Mouse (Mus musculus): ENCODE data around the gene Numb. TPM values are rescaled to one million over a fixed set of nuclear protein-coding genes. Genes with fewer than 3 reads are reported as not detected.
A peak's percentile ranks its signal among the peaks of the same experiment; 100 is the strongest.

Numb gene
- polyA plus RNA-seq, 2 experiments from 2014 or later = 36.7 to 39.4 TPM

DNA sequence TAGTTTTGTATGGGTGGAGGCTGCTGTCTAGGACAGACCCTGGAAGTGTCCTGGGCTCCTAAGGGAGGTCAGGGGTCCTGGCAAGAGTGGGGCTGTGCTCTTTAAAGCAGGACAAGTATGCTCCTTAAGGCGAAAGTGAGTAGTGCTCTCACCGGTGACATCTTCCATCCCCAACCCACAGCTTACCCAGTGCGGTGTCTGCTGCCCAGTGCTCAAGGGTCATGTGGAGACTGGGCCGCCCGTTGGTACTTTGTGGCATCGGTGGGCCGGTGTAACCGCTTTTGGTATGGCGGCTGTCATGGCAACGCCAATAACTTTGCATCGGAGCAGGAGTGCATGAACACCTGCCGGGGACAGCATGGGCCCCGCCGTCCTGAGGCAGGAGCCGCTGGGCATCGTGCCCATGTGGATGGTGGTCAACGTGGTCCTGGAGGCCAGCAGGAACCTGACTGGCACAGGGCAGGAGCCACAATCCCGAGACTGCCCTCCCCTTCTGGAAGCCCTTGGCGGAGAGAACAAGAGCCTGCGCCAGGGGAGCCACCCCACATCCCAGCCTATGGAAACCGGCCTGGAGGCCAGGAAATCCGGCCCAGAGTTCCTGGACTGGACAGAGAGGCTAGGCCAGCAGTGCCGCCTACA is 140.0 kb downstream of the Numb start:
- ATAC-seq = no peak

DNA sequence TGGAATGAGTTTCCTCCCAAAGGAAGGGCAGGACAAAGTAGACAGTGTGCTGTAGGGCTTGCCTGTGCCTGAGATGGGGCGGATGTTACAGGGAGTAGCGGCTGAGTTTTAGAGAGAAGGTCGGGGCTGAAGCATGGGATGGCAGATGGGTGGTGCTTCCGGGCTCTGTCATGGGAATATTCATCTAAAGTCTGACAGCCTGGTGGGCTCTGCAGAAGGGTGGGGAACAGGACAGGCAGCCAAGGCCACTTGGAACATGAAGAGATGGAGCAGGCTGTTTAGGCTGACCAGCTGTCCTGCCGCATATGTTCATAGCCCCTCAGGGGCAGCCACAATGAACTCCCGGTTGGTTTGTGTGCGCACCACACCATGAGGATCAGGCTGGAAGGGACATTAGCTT is 140.5 kb downstream of the Numb start:
- no peak for ATAC-seq

DNA sequence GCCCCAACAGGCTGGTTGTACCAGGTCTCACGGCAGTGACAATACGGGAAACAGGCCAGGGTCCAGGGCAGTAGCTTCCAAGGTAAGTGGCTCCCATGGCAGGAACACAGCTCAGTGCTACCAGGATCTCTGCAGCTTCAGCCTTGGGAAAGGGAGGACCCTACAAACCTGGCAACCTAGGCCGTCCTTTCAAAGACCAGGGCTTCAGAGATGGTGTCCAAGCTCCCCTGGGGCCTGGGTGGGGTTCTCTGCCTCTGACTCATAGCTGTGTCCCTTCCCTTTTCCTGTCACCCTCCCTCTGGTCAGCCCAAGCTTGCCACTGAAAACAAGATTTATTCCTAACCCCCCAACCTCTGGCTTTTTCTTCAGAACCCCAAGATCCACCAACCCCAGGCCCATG is 141.6 kb downstream of the Numb start:
- ATAC-seq = no peak

DNA sequence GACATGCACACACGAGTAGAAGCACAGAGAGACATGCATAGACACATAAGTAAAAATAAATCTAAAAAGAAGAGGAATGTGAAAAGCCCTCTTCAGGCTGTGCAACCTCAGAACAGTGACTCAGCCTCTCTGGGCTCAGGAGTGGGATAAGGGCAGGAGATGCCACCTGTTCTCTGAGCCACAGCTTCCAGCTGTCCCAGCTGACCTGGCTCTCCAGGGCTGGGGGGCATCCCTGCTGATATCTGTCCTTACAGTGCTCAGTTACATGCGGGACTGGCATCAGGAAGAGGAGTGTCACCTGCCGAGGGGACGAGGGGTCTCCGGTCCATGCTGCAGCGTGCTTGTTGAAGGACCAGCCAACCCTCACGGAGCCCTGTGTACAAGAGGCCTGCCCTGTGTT is 145.0 kb downstream of the Numb start:
- no peak for ATAC-seq

DNA sequence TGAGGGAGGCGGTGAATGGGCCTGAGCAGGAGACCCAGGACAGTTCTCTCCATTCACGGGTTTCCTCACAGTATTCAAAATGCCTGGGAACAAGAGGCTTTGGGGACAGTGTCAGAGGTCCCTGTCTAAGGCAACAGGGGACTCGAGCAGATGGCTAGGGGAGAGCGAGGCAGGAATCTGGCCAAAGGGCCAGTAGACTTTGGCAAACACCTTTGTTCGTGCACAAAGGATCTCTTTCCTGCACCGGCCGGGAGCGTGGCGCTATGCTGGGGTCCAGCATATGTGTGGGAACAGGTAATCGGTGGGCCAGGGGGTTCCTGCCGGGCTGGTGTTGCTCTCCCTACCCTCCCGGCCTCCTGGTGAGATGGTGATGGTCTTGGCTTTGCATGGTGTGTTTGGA is 146.1 kb downstream of the Numb start:
- ATAC-seq = no peak

DNA sequence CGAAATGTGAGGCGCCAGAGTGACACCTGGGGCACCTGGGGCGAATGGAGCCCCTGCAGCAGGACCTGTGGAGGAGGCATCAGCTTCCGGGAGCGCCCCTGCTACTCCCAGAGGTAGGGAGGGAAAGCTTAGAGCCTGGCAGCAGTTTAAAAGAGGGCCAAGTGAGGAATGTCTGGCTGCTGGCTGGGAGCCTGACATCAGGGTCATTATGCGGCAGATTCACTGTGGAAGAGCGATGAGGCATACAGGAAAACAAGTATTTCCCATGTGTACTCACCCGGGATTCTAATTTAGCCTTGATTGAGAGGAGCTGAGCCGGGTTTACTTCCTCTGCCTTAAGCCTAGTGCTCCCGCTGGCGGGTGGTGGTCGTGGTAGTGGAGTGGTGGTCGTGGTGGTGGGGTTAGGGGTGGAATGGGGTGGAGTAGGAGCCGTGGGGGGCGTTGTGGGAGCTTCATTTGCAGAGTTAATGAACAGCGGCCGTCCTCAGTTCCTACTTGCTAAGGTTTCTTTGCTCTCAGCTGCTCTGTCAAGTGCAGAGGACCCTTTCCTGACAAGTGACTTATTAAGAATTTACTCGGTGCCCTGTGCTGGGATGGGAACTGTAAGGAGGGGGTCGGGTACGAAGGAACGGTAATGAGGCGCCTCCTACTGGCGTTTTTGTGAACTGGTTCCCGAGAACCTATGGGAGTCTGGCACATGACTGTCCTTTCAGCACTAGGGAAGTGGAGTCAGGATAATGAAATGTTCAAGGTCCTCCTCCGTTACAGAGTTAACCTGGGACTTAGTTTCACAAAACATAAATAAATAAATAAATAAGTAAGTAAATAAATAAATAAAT is 151.1 kb downstream of the Numb start:
- no peak for ATAC-seq

DNA sequence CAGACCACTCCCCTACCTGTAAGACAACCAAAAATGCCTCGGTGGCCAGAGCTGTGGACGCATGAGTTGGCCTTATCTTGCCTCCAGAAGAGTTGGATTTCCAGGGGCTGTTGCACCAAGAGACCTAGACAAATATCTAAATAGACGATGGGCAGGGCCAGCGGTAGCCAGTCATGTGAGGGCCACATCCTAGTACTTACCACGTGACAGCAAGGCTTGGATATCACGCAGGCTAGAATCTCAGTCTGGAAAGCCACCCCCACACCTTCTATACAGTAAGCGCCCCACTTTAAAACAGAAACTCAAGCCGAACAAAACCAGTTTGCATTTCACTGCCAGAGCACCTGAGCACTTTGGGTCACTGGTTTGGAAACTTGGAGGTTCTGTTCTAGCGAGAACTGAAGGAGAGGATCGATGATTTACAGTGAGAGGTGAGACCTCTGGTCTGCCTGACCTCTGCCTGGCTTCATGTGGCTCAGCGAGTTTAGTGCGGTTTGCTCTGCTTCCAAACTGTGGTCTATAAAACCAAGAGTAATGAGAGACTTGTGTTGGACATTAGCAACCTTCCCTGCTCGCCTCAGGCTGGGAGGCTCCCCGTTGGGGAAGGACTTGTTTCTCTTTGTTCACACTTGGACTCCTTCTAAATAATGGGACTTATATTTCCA is 153.4 kb downstream of the Numb start:
- no peak for ATAC-seq

DNA sequence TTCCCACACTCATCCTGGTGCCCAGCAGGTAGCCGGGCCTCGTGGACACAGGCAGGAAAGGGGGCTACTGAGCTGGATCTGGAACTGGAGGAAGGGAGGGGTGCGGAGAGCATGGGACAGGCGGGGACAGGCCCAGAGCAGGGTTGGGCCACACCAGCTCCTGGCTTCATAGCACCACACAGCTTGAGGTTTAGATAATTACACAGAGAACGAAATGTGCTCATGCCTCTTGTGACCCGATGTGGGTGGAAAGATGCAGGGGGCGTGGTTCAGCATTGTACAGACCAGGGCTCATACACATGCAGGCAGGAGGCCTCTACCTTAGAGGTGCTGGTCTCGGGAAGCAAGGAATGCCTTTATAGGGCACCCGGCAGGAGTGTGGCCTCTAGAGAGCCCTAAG is 153.9 kb downstream of the Numb start:
- no peak for ATAC-seq

DNA sequence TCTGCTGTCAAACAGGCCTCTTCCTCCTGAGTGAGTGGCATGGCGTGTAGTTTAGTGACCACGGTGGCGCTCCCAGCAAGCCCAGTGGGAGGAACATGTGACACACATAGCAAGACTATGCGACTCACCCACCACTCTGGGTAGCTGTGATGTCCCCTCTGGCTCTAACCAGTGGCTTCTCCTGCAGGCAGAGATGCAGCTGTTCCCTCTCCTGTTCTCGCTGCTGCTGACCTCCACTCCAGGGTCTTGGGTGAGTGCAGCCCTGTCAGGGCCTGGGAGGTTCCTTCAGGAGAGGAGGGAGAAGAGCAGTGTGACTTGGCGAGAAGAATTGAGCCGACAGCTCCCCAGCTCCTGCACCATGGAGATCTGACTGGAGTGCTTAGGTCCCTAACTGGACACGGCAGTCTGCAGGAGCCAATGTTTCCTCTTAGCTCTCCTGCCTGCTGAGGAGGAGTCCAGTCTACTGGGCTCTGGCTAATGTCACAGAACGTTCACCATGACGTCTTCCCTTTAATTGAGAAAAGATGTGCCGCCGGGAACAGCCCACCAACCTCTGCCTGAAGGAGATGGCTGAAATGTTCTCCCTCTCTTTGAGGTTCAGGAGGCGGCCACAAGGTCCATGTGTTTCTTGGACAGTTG is 155.7 kb downstream of the Numb start:
- no peak for ATAC-seq

DNA sequence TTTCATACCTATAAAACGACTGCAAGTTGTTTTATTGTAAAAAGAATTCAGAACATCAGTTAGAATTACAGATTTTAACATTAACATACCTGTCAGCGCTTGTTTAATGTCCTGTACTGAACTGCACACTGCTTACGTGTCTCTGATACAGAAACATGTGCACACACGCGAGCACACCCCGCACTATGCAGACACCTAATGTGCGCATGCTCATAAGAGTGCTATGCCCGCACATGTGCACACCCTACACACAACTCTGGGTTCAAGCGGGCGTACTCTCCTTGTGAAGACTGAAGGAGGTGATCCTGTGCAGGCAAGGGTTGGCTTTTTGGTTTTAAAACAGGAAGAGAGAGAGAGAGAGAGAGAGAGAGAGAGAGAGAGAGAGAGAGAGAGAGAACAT is 157.2 kb downstream of the Numb start:
- no peak for ATAC-seq

DNA sequence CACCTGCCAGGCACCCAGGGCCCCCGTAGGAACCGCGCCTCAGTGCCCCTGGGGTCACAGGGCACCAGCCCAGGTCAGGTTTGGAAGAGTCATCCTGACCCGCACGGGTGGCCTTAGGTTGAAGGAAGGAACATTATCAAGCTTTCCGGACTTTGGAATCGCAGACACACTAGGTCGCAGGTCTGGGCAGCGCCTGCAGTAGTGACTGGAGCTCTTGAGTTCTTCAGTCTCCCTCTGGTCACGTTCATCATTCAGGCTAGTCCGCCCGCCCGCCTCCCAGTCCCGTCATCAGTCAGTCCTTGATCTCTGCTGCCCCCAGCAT is 157.7 kb downstream of the Numb start:
- ATAC-seq = no peak

DNA sequence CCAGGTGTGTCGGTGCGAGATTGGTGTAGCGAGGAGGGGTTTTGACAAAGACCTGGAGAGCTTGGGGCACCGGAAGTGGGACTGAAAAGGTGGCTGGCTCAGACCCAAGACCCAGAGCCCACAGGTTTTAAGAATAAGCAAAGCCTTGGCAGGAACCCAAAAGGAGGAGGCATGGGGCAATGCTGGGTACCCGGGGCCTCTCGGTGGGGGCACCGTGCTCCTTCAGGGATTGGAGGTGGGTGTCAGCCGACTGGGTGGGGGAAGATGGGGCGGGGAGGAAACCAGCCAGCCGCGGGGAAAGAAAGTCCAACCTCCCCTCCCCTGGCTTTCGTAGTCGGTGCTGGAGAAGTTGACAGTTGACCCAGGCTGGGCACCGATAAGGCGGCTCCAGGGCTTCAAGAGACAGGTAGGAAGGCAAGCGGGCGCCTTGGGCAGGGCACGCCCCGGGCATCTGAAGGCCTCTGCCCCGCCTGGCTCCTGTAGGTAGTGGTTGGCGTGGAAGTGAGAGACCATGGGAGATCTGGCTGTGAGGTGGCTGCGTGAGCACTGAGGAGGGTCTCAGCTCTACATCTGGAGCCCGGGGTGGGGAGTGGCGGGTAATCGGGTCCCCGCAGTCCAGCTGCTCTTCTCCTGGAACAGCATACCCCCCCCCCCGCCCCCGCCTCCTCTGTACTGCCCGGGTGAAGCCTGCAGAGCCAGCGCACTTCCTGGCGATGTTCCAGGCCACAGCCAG is 158.3 kb downstream of the Numb start, which contains the start of gene Papln:
Papln (plus strand) TSS at position 324 of the 733 bp plus-strand sequence.
- ATAC-seq = peak; percentile 43

DNA sequence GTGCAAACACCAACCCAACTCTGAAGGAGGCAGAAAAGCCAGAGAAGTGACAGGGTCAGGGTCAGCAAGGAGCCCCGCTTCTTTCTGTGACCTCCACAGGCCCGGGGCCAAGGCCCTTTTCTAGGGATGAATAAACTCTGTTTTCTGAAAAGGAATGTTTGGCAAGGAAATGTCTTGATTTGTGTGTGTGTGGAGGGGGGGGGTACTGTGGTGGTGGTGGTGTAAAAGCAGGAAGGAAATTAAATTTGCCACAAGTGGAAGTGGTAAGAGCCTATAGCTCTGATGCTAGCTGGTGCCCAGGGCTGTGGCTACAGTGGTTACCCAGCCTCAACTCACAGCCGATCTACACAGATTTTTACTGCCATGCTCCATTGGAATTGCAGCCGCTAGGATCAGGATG is 159.0 kb downstream of the Numb start:
- ATAC-seq = peak; percentile 58

DNA sequence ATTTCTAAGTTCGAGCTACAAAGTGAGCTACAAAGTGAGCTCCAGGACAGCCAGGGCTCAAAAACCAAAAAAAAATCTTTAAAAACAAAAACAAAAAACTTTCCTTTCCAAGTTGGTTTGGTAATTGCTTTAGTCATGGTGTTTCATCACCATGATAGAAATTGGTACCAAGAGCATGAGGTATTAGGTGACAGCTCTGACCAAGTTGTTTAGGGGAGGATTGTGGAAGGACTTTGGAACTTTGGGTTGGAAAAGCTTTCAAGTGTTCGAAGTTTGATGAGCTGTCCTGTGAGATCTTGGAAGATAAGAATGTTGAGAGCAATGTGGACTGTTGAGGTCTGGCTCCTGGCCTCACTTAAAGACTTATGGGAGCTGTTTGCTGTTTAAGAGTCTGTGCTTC is 161.5 kb downstream of the Numb start:
- no peak for ATAC-seq

DNA sequence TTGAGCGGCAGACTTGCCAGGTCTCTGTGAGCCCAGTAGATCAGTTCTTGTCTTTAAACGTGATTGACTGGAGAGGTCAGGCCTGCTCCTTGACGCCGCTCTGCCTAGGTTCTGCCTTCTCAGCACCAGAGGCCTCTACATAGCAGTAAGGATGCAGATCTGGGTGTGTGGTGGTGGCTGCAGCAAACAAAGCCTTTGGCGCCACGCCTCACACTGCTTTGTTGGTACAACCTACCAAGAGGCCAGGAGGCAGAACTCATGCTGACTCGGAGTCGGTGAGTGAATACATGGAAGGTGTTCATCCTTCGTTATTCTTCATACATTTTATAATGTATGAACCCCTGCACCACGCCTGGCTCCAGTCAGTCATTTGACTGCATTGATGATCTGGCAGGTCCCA is 163.0 kb downstream of the Numb start:
- no peak for ATAC-seq

DNA sequence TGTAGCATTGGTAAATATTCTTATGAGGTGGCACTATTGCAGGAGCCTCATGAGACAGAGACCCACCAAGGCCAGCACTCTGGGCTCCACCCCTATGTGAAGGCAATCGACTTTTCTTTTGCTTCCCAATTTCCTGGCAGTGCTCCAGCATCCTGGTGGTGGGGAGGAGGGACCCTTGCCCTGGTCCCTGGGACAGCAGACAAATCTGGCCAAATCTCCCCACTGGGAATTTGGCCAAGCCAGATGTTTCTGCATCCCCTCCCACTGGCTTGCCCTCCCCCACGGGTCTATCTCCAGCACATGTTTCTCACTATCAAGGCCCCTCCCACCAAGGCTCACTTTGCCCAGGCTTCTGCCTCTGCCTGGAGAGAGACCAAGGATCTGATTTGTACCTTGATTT is 169.2 kb downstream of the Numb start:
- no peak for ATAC-seq

DNA sequence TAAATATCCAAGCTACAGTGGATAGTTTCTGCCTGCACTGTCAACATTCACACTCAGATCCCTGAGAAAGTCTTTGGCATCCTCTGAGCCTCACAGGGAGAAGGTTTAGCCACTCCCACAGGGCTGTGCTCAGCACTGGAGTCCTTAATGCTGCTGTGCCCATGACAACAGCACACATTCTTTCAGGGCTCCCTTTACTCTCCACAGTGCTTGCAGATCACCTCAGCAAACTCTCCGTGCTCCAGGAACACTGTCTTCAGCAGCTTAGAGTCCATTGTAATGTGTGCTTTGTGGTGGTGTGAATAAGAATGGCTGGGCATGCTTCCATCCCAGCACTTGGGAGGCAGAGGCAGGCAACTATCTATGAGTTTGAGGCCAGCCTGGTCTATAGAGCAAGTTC is 172.5 kb downstream of the Numb start:
- no peak for ATAC-seq

Other genes starting within 250 kb of the Numb start
- gene Psen1, start 233.8 kb downstream of the Numb start, polyA plus RNA-seq (2017; shearing (Covaris generic)) = 100 to 1,000 TPM in 1 of 2 experiments, 10 to 100 TPM in 1; 94.1 to 107 TPM
- not detected for gene Papln, start 158.3 kb downstream of the Numb start, polyA plus RNA-seq (2017; shearing (Covaris generic))
- 1 to 10 TPM in 1 of 2 experiments, under 1 TPM in 1; 0.94 to 1.7 TPM for gene Riox1, start 28.7 kb upstream of the Numb start, polyA plus RNA-seq (2017; shearing (Covaris generic))
- gene Heatr4, start 62.9 kb upstream of the Numb start, polyA plus RNA-seq (2017; shearing (Covaris generic)) = not detected
- gene Acot2, start 65.9 kb upstream of the Numb start, polyA plus RNA-seq (2017; shearing (Covaris generic)) = 10 to 100 TPM; 28.3 to 39.0 TPM
- gene Acot1, start 87.6 kb upstream of the Numb start, polyA plus RNA-seq (2017; shearing (Covaris generic)) = not detected
- under 1 TPM in 1 of 2 experiments, not detected in 1; 0.11 TPM for gene Acot4, start 116.4 kb upstream of the Numb start, polyA plus RNA-seq (2017; shearing (Covaris generic))
- not detected for gene Gm49366, start 117.0 kb upstream of the Numb start, polyA plus RNA-seq (2017; shearing (Covaris generic))
- not detected for gene Acot3, start 130.2 kb upstream of the Numb start, polyA plus RNA-seq (2017; shearing (Covaris generic))
- not detected for gene Acot5, start 147.4 kb upstream of the Numb start, polyA plus RNA-seq (2017; shearing (Covaris generic))
- gene Acot6, start 178.7 kb upstream of the Numb start, polyA plus RNA-seq (2017; shearing (Covaris generic)) = 1 to 10 TPM in 1 of 2 experiments, under 1 TPM in 1; 0.77 to 1.0 TPM
- under 1 TPM; 0.10 to 0.12 TPM for gene Dnal1, start 192.4 kb upstream of the Numb start, polyA plus RNA-seq (2017; shearing (Covaris generic))
- not detected for gene Pnma1, start 226.6 kb upstream of the Numb start, polyA plus RNA-seq (2017; shearing (Covaris generic))

Data from CD4-positive, CD25-positive, alpha-beta regulatory T cell, adult 4 months (primary cell).